Mouse (Mus musculus): Measurements from ENCODE around the gene Inpp5a. TPM values are rescaled to one million over a fixed set of nuclear protein-coding genes. Genes with fewer than 3 reads are reported as not detected.
"Not testable (repeated sequence)": the region's sequence is repeated elsewhere in the genome, so short reads cannot be mapped to it uniquely, and the experiment has no call there.

Gene Inpp5a
- polyA plus RNA-seq, 1 experiment from 2014 or later: 4.0 TPM

- ATAC-seq (ENCODE audit: low read depth): no peak
- no peaks in the 10 kb centered on the region for H3K36me3 ChIP-seq
Observed at GRCm38 (mm10) chr7:139406581-139406980, 17.7 kb downstream of the Inpp5a start.

DNA sequence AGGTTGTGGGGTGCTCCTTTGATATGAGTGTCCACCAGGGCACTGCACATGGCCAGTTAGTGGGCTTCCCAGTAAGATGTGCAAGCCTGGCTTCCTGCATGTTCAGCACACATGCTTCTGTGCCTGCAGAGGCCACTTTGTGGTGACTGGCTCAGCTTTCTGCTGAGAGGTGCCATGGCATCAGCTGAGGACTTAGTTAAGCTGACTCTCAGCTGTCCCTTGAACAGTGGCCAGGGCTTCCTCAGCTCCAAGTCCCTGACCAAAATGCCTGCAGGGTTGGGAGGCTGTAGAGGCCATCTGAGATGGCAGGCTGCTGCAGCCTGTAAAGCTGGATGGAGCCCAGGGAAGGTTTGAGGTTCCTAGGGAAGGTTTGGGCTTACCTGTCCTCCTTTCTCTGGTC lies 19.1 kb downstream of the Inpp5a start:
- Histone ChIP-seq H3K4me2 (no peak overlapping the region), H3K9me3 (replicated peaks) (no peaks in the 10 kb centered on the region), H3K4me3 (replicated peaks) (no peak overlapping the region), H3K27me3 (no peaks in the 10 kb centered on the region), H3K36me3 (no peaks in the 10 kb centered on the region), H3K9ac (no peak overlapping the region), H3K4me1 (replicated peaks) (peaks cover 5% of the 10 kb centered on the region), H3K27ac (no peak overlapping the region)
- DNase-seq: no peak
- ATAC-seq (ENCODE audit: low read depth): no peak

More at GRCm38 (mm10) chr7:139406581-139406980, 17.7 kb downstream of the Inpp5a start:
- 51% methylated on average over 2 of the region's 2 CpGs for WGBS (ENCODE audit: insufficient replicate concordance)
- no peaks in the 10 kb centered on the region for H3K27me3 ChIP-seq
- no peak overlapping the region for H3K4me2 ChIP-seq
- no peak overlapping the region for H3K4me3 ChIP-seq (replicated peaks)
- H3K27ac ChIP-seq: no peak overlapping the region
- H3K9ac ChIP-seq: no peak overlapping the region
- H3K9me3 ChIP-seq (replicated peaks): no peaks in the 10 kb centered on the region
- H3K4me1 ChIP-seq (replicated peaks): peaks cover 2% of the 10 kb centered on the region; the same call in 1 of the 2 replicates
- DNase-seq: no peak

GRCm38 (mm10) chr7:139409903-139410302 lies 21.0 kb downstream of the Inpp5a start:
- Histone ChIP-seq H3K4me3 (replicated peaks) (no peak overlapping the region), H3K9ac (no peak overlapping the region), H3K27me3 (no peaks in the 10 kb centered on the region), H3K4me2 (no peak overlapping the region), H3K9me3 (replicated peaks) (no peaks in the 10 kb centered on the region), H3K27ac (no peak overlapping the region), H3K4me1 (replicated peaks) (peaks cover 12% of the 10 kb centered on the region), H3K36me3 (no peaks in the 10 kb centered on the region)
- DNase-seq (no peak), ATAC-seq (ENCODE audit: low read depth) (no peak)
- WGBS (ENCODE audit: insufficient replicate concordance): 71% methylated on average over 5 of the region's 5 CpGs

DNA sequence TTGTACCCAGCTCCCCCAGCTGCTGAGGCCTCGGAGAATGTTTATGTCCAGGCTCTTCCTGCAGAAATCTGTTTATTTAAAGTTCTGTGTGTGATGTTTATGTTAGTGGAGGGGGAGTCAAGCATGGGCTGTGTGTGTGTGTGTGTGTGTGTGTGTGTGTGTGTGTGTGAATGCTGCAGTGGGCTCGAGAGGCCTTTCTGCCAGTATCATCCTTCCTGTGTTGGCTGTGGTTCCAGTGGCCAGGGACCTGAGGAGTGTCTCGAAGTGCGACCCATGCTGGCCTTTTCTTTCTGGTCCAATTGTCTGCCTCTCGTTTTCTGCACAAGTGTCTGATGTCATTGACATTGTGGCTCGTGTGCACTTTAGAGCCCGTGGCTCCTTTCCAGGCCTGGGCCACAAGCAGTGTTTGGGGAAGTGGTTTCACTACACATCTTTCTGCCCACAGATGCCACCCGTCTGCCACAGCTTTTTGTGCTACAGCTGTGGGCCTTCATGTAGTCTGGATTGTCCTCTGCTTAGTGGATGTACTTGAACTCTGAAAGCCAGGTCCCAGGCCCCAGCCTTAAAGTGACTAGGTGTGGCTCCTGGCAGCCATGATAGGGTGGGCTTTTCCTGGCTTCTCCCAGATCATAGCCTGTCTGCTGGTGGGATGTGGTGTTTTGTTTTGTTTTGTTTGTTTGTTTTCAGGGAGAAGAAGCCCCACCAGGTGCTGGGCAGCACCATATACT lies 23.5 kb downstream of the Inpp5a start:
- ATAC-seq (ENCODE audit: low read depth): no peak

GRCm38 (mm10) chr7:139413400-139413799 lies 24.5 kb downstream of the Inpp5a start:
- Histone ChIP-seq H3K4me3 (replicated peaks) (no peak overlapping the region), H3K9ac (no peak overlapping the region), H3K9me3 (replicated peaks) (no peaks in the 10 kb centered on the region), H3K4me1 (replicated peaks) (peaks cover 14% of the 10 kb centered on the region), H3K4me2 (no peak overlapping the region), H3K36me3 (no peaks in the 10 kb centered on the region), H3K27ac (no peak overlapping the region), H3K27me3 (no peaks in the 10 kb centered on the region)
- DNase-seq (no peak), ATAC-seq (ENCODE audit: low read depth) (no peak)
- WGBS (ENCODE audit: insufficient replicate concordance): 53% methylated on average over 3 of the region's 3 CpGs

More for the DNA sequence above, 23.5 kb downstream of the Inpp5a start:
- 30% methylated on average over 7 of the region's 8 CpGs for WGBS (ENCODE audit: insufficient replicate concordance)
- H3K27ac ChIP-seq: peak overlapping the region; percentile 23; the same call in 1 of the 2 replicates
- H3K4me2 ChIP-seq: no peak overlapping the region
- H3K4me1 ChIP-seq (replicated peaks): peaks cover 14% of the 10 kb centered on the region
- H3K9me3 ChIP-seq (replicated peaks): no peaks in the 10 kb centered on the region
- H3K27me3 ChIP-seq: no peaks in the 10 kb centered on the region
- H3K4me3 ChIP-seq (replicated peaks): no peak overlapping the region
- no peak for DNase-seq
- H3K36me3 ChIP-seq: no peaks in the 10 kb centered on the region
- no peak overlapping the region for H3K9ac ChIP-seq

DNA sequence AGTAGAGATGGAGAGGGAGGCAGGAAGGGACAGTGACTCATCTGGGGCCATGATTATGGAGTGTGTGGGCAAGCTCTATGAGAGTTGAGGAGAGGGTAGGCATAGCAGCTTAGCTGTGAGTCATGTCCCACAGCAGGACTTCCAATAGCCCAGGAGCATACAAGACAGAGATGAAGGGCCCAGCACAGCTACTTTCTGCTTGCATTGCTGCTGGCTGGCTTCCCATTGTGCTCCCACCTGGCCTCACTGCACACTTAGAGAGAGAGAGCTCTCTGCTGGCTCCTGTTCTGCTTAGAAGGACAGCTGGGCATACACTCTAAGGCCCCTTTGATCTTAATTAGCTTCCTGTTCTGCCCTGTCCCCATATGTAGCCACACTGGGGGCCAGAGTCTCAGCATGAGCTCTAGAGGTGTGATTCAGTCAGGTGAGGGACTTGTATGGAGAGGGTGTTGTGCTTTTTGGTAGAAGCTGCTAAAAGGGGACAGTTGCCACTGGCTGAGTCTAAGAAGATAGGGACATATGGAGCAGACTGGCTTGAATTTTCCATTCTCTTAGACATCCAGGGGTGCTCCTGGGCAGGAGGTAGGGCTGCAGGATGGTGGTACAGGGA lies 26.8 kb downstream of the Inpp5a start:
- Histone ChIP-seq H3K4me1 (replicated peaks) (peaks cover 14% of the 10 kb centered on the region), H3K4me3 (replicated peaks) (no peak overlapping the region), H3K27ac (no peak overlapping the region), H3K36me3 (no peaks in the 10 kb centered on the region), H3K4me2 (no peak overlapping the region), H3K9ac (no peak overlapping the region), H3K9me3 (replicated peaks) (no peaks in the 10 kb centered on the region), H3K27me3 (no peaks in the 10 kb centered on the region)
- DNase-seq (no peak), ATAC-seq (ENCODE audit: low read depth) (no peak)

DNA sequence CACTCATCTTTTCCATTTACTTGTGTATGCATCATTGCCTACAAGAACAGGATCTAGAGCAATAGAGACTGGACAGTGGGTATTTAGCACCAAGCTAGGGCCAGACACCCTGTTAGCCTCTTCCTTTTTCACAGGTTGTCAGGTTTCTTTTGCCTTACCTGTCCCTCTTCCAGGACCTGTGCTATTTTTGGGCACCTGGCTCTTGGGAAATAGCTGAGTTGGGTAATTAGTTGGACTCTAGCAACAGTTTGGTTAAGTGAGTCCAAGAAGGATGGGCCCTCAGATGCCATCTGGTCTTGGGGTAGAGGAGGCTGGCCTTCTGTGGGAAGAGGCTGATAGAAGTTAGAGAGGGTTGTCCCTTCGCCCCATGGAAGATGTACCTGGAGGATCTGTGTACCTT lies 29.5 kb downstream of the Inpp5a start:
- Histone ChIP-seq H3K27me3 (no peaks in the 10 kb centered on the region), H3K4me1 (replicated peaks) (0 out of 2 replicates have a peak, but pooled peaks cover 7% of the 10 kb centered on the region), H3K9ac (no peak overlapping the region), H3K27ac (no peak overlapping the region), H3K9me3 (replicated peaks) (no peaks in the 10 kb centered on the region), H3K36me3 (no peaks in the 10 kb centered on the region), H3K4me3 (replicated peaks) (no peak overlapping the region), H3K4me2 (no peak overlapping the region)
- 44% methylated on average over 1 of the region's 1 CpGs for WGBS (ENCODE audit: insufficient replicate concordance)
- DNase-seq (no peak), ATAC-seq (ENCODE audit: low read depth) (no peak)

DNA sequence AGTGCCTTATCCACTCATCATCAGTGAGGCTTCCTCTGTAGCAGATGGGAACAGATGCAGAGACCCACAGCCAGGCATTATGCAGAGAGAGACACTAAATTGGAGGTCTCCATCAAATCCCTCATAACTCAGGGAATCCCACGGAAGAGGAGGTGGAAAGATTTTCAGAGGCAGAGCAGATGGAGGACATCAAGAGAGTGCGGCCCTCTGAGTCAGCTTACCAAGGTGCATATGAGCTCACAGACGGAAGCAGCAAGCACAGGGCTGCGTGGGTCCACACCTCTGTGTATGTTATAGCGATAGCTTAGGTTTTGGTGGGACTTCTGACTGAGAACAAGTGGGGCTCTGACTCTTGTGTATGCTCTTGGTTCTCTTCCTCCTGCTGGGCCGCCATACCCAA lies 33.9 kb downstream of the Inpp5a start:
- no peak overlapping the region for H3K9ac ChIP-seq
- DNase-seq: no peak
- no peak for ATAC-seq (ENCODE audit: low read depth)
- no peak overlapping the region for H3K4me3 ChIP-seq (replicated peaks)
- no peaks in the 10 kb centered on the region for H3K27me3 ChIP-seq
- 75% methylated on average over 6 of the region's 6 CpGs for WGBS (ENCODE audit: insufficient replicate concordance)
- no peak overlapping the region for H3K4me2 ChIP-seq
- peaks cover 6% of the 10 kb centered on the region; the same call in 1 of the 2 replicates for H3K36me3 ChIP-seq
- H3K27ac ChIP-seq: no peak overlapping the region
- no peaks in the 10 kb centered on the region for H3K9me3 ChIP-seq (replicated peaks)
- no peaks in the 10 kb centered on the region for H3K4me1 ChIP-seq (replicated peaks)

- Histone ChIP-seq H3K9ac (no peak overlapping the region), H3K4me2 (no peak overlapping the region), H3K27me3 (no peaks in the 10 kb centered on the region), H3K4me1 (replicated peaks) (0 out of 2 replicates have a peak, but pooled peaks cover 8% of the 10 kb centered on the region), H3K36me3 (no peaks in the 10 kb centered on the region), H3K27ac (peak overlapping the region; percentile 10; the same call in 1 of the 2 replicates), H3K4me3 (replicated peaks) (no peak overlapping the region), H3K9me3 (replicated peaks) (no peaks in the 10 kb centered on the region)
- ATAC-seq (ENCODE audit: low read depth): peak; percentile 70
- WGBS (ENCODE audit: insufficient replicate concordance): 26% methylated on average over 5 of the region's 5 CpGs
- DNase-seq: no peak
Observed at GRCm38 (mm10) chr7:139434095-139434830, 45.4 kb downstream of the Inpp5a start.

DNA sequence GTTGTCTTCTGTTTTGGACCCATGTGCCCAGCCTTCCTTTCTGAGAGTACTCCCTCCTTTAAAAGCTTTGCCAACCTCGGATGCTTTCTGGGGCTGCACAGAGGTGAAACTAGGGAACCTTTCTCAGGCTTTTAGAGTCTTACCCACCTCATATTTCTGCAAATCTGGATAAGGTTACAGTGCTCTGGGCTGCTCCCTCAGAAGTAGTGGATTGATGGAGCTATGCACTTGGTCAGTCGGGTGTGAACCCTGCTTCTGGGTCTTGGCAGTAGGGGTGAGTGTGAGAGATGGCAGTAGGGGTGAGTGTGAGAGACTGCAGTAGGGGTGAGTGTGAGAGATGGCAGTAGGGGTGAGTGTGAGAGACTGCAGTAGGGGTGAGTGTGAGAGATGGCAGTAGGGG lies 46.0 kb downstream of the Inpp5a start:
- not testable (repeated sequence) for H3K9me3 ChIP-seq (replicated peaks); H3K4me3 ChIP-seq (replicated peaks); H3K27ac ChIP-seq; H3K4me1 ChIP-seq (replicated peaks); ATAC-seq (ENCODE audit: low read depth); H3K4me2 ChIP-seq; H3K9ac ChIP-seq; H3K27me3 ChIP-seq; DNase-seq; H3K36me3 ChIP-seq
- WGBS (ENCODE audit: insufficient replicate concordance): 64% methylated on average over 2 of the region's 2 CpGs

DNA sequence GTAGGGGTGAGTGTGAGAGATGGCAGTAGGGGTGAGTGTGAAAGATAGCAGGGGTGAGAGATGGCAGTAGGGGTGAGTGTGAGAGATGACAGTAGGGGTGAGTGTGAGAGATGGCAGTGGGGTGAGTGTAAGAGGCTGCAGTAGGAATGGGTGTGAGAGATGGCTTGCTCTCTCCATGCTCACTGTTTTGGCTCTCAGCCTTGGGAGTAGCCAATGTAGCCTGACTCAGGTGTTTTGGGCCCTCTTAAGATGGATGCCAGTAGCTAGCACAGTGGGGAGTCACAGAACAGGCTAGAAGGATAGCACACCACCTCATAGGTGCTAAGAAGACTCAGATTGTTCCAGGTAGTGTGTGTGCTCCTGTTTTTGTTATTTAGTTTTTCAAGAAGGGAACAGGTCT lies 46.8 kb downstream of the Inpp5a start:
- DNase-seq: no peak
- Histone ChIP-seq H3K4me2 (no peak overlapping the region), H3K9ac (no peak overlapping the region), H3K27me3 (no peaks in the 10 kb centered on the region), H3K36me3 (no peaks in the 10 kb centered on the region), H3K9me3 (replicated peaks) (no peaks in the 10 kb centered on the region), H3K4me3 (replicated peaks) (no peak overlapping the region), H3K4me1 (replicated peaks) (peaks cover 9% of the 10 kb centered on the region; the same call in 1 of the 2 replicates), H3K27ac (no peak overlapping the region)
- ATAC-seq (ENCODE audit: low read depth): no peak

Measured in liver, embryonic 13.5 days (tissue).